Mouse (Mus musculus) MEL (cell line): ENCODE data around the gene Sntg2. TPM values are rescaled to one million over a fixed set of nuclear protein-coding genes. Genes with fewer than 3 reads are reported as not detected.

Experiments used
- DNase-seq: peaks from one replicate; pipeline ENCODE4 v3.0.0; 2011; ENCODE audit warnings: low read depth, low spot score
- H3K27ac ChIP-seq: 2 replicates; pipeline ENCODE4 v1.5.1; 2012; ENCODE audit warnings: low read depth, mild to moderate bottlenecking, control low read depth, low read length, moderate library complexity; ENCODE audit not compliant: control insufficient read depth
- H3K27me3 ChIP-seq, 2 experiments: fragments of 150-350 bp in 1 of 2; sonication (generic) in 1 of 2; 2 replicates each; pipeline ENCODE4 v1.6.1; 2012; ENCODE audit warnings: low read length in 2 of 2, mild to moderate bottlenecking in 2 of 2, improper control_type of control experiment in 1 of 2, moderate library complexity in 1 of 2; ENCODE audit not compliant: insufficient read depth in 2 of 2, control insufficient read depth in 1 of 2
- H3K36me3 ChIP-seq, 2 experiments: 2 replicates each; pipeline ENCODE4 v1.6.1; 2012 to 2014; ENCODE audit warnings: low read length in 2 of 2, improper control_type of control experiment in 1 of 2, inconsistent platforms in 1 of 2, mild to moderate bottlenecking in 1 of 2; ENCODE audit not compliant: insufficient read depth in 2 of 2, control insufficient read depth in 1 of 2
- H3K4me1 ChIP-seq, 2 experiments: fragments of 150-350 bp in 1 of 2; sonication (generic) in 1 of 2; 2 replicates each; pipeline ENCODE4 v1.6.1; 2012; ENCODE audit warnings: low read length in 2 of 2, improper control_type of control experiment in 1 of 2, mild to moderate bottlenecking in 1 of 2; ENCODE audit not compliant: insufficient read depth in 2 of 2, control insufficient read depth in 1 of 2
- H3K4me3 ChIP-seq, 2 experiments: fragments of 150-350 bp in 1 of 2; sonication (generic) in 1 of 2; 2 replicates each; pipeline ENCODE4 v1.5.1; 2012; ENCODE audit warnings: low read depth in 2 of 2, low read length in 2 of 2, mild to moderate bottlenecking in 2 of 2, moderate library complexity in 2 of 2, control low read depth in 1 of 2, improper control_type of control experiment in 1 of 2; ENCODE audit not compliant: control insufficient read depth in 1 of 2, insufficient read depth in 1 of 2
- H3K79me2 ChIP-seq: 2 replicates; pipeline ENCODE4 v1.6.1; 2012; ENCODE audit warnings: mild to moderate bottlenecking, low read length, moderate library complexity; ENCODE audit not compliant: control insufficient read depth, poor library complexity, insufficient read depth
- H3K9ac ChIP-seq: 2 replicates; pipeline ENCODE4 v1.6.1; 2012; ENCODE audit warnings: low read depth, mild to moderate bottlenecking, control low read depth, low read length, moderate library complexity; ENCODE audit not compliant: control insufficient read depth, poor library complexity, severe bottlenecking
- H3K9me3 ChIP-seq: fragments of 150-350 bp; sonication (generic); replicated peaks from 2 replicates; pipeline ENCODE4 v1.6.1; 2012; ENCODE audit warnings: mild to moderate bottlenecking, low read length, improper control_type of control experiment, moderate library complexity; ENCODE audit not compliant: insufficient read depth
- CHD2 ChIP-seq: IDR thresholded peaks from 2 replicates; pipeline ENCODE4 v1.6.1; 2011; ENCODE audit warnings: low read length, improper control_type of control experiment
- E2F4 ChIP-seq: IDR thresholded peaks from 2 replicates; pipeline ENCODE4 v1.6.1; 2011; ENCODE audit warnings: low read depth, low read length, improper control_type of control experiment, borderline replicate concordance
- GABPA ChIP-seq: IDR thresholded peaks from 2 replicates; pipeline ENCODE4 v1.6.1; 2012; ENCODE audit warnings: low read depth, mild to moderate bottlenecking, inconsistent platforms, low read length, improper control_type of control experiment, moderate library complexity
- GATA1 ChIP-seq: IDR thresholded peaks from 2 replicates; pipeline ENCODE4 v1.6.1; 2011; ENCODE audit warnings: low read depth, low read length, improper control_type of control experiment
- HCFC1 ChIP-seq: IDR thresholded peaks from 2 replicates; pipeline ENCODE4 v1.6.1; 2012; ENCODE audit warnings: low read depth, mild to moderate bottlenecking, inconsistent platforms, low read length, improper control_type of control experiment, moderate library complexity
- KAT2A ChIP-seq: conservative IDR thresholded peaks from 2 replicates; pipeline ENCODE4 v1.6.1; 2012; ENCODE audit warnings: low read depth, low read length, improper control_type of control experiment, inconsistent platforms
- MAX ChIP-seq: IDR thresholded peaks from 2 replicates; pipeline ENCODE4 v1.6.1; 2011; ENCODE audit warnings: low read length, improper control_type of control experiment
- MXI1 ChIP-seq: IDR thresholded peaks from 2 replicates; pipeline ENCODE4 v1.6.1; 2011; ENCODE audit warnings: mild to moderate bottlenecking, low read depth, low read length, improper control_type of control experiment
- MYB ChIP-seq: IDR thresholded peaks from 2 replicates; pipeline ENCODE4 v1.6.1; 2011; ENCODE audit warnings: mild to moderate bottlenecking, low read depth, low read length, improper control_type of control experiment
- MYC ChIP-seq: IDR thresholded peaks from 2 replicates; pipeline ENCODE4 v1.6.1; 2011; ENCODE audit warnings: low read depth, mild to moderate bottlenecking, low read length, improper control_type of control experiment, moderate library complexity
- POLR2A ChIP-seq, 2 experiments: IDR thresholded peaks; 2 replicates each; pipeline ENCODE4 v1.6.1; 2011 to 2012; ENCODE audit warnings: low read length in 2 of 2, mild to moderate bottlenecking in 2 of 2, control low read depth in 1 of 2, improper control_type of control experiment in 1 of 2, low read depth in 1 of 2, moderate library complexity in 1 of 2; ENCODE audit not compliant: control insufficient read depth in 1 of 2, insufficient read depth in 1 of 2, poor library complexity in 1 of 2
- POLR2AphosphoS2 ChIP-seq: IDR thresholded peaks from 2 replicates; pipeline ENCODE4 v1.6.1; 2011; ENCODE audit warnings: low read length, improper control_type of control experiment
- POLR2AphosphoS5 ChIP-seq: IDR thresholded peaks from 2 replicates; pipeline ENCODE4 v1.6.1; 2012; ENCODE audit warnings: low read depth, borderline replicate concordance, mild to moderate bottlenecking, inconsistent platforms, low read length, moderate library complexity, mixed read lengths
- RCOR1 ChIP-seq: IDR thresholded peaks from 2 replicates; pipeline ENCODE4 v1.6.1; 2012; ENCODE audit warnings: low read depth, mild to moderate bottlenecking, inconsistent platforms, low read length, improper control_type of control experiment
- SIN3A ChIP-seq: IDR thresholded peaks from 2 replicates; pipeline ENCODE4 v1.6.1; 2012; ENCODE audit warnings: low read length, improper control_type of control experiment, inconsistent platforms
- TBP ChIP-seq: IDR thresholded peaks from 2 replicates; pipeline ENCODE4 v1.8.0; 2011; ENCODE audit warnings: low read depth, low read length, improper control_type of control experiment
- UBTF ChIP-seq: IDR thresholded peaks from 2 replicates; pipeline ENCODE4 v1.6.1; 2012; ENCODE audit warnings: low read depth, mild to moderate bottlenecking, inconsistent platforms, low read length, improper control_type of control experiment, moderate library complexity, borderline replicate concordance; ENCODE audit not compliant: insufficient read depth
- ZMIZ1 ChIP-seq: IDR thresholded peaks from 2 replicates; pipeline ENCODE4 v1.6.1; 2012; ENCODE audit warnings: low read depth, mild to moderate bottlenecking, inconsistent platforms, low read length, improper control_type of control experiment, moderate library complexity
- polyA plus RNA-seq, 2 experiments: library from polyadenylated mRNA; stranded (reverse) in 1 of 2; unstranded in 1 of 2; fragments of >175 nt in 1 of 2; fragments of >200 nt in 1 of 2; gene quantifications; 2 replicates each; pipeline versions ENCODE4 v1.2.1 to v1.2.4; 2012; ENCODE audit warnings: low replicate concordance in 2 of 2, low read depth in 1 of 2; ENCODE audit not compliant: insufficient read length in 2 of 2, insufficient read depth in 1 of 2, missing spikeins in 1 of 2
- total RNA-seq: library from RNA; depleted of rRNA; stranded (reverse); fragments of 300-350 nt; gene quantifications from 2 replicates; pipeline ENCODE4 v1.2.3, GENCODE M21; 2012

Sntg2 gene
- total and polyA plus RNA-seq, 3 experiments = not detected

GRCm38 (mm10) chr12:30208527-30208926 is 164.6 kb downstream of the Sntg2 start:
- H3K9ac ChIP-seq = no peak overlapping the region
- no peaks in the 10 kb centered on the region for H3K9me3 ChIP-seq
- H3K36me3 ChIP-seq = no peaks in the 10 kb centered on the region
- H3K4me3 ChIP-seq = no peak overlapping the region
- H3K27ac ChIP-seq = no peak overlapping the region
- no peaks in the 10 kb centered on the region for H3K4me1 ChIP-seq
- no peak for DNase-seq
- TF ChIP-seq MXI1 = no peak
- H3K79me2 ChIP-seq = no peaks in the 10 kb centered on the region
- no peaks in the 10 kb centered on the region for H3K27me3 ChIP-seq

GRCm38 (mm10) chr12:30208087-30208486 is 165.1 kb downstream of the Sntg2 start:
- no peak for TF ChIP-seq HCFC1
- TF ChIP-seq ZMIZ1 = no peak
- no peak for TF ChIP-seq MYC
- TF ChIP-seq MYB = no peak
- TF ChIP-seq TBP = no peak
- no peak for TF ChIP-seq POLR2AphosphoS2
- no peak for TF ChIP-seq RCOR1
- TF ChIP-seq CHD2 = no peak
- TF ChIP-seq POLR2AphosphoS5 = no peak
- no peak for TF ChIP-seq GABPA
- TF ChIP-seq POLR2A (IDR thresholded peaks at IDR 0.05; ENCODE audit: control insufficient read depth in 1 of 2, insufficient read depth in 1 of 2, low read depth in 1 of 2, low read length in 2 of 2, poor library complexity in 1 of 2) = no peak
- TF ChIP-seq UBTF = no peak
- no peak for TF ChIP-seq SIN3A
- no peak for TF ChIP-seq KAT2A
- no peak for TF ChIP-seq MAX
- no peak for TF ChIP-seq GATA1
- no peak for TF ChIP-seq E2F4
- TF ChIP-seq, all 39 proteins: peak for 0
- H3K9ac ChIP-seq = no peak overlapping the region
- no peaks in the 10 kb centered on the region for H3K27me3 ChIP-seq
- no peak for DNase-seq
- H3K4me1 ChIP-seq = no peaks in the 10 kb centered on the region
- H3K79me2 ChIP-seq = no peaks in the 10 kb centered on the region
- no peak overlapping the region for H3K4me3 ChIP-seq
- H3K9me3 ChIP-seq = no peaks in the 10 kb centered on the region
- H3K27ac ChIP-seq = no peak overlapping the region
- no peaks in the 10 kb centered on the region for H3K36me3 ChIP-seq
